ENCODE assay signal across 17 mouse cellular contexts in the genomic region with DNA sequence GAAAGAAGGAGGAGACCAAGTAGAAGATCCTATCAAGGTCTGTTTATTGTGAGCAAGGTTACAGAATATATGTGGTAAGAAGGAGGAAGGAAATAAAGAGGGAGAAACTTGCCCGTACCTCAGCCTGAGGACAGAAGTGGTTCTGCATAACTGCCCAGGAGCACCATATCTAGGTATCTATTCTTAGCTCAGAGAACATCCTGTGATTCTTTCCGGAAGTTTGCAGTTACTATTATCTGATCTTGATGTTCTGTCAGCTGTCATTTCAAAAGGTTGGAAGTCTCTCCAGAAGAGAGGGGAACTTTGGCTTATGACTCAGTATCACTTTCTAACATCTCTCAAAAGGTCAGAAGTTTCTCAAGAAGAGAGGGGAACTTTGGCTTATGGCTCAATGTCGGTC.
DNase-seq lines count a peak whose midpoint lies in the region; ATAC-seq lines count a peak whose summit lies in the region.
"Had no signal": no experiment of that assay in that cellular context is flagged by ENCODE, and none has a peak within 500 bp of the region (broad histone marks: within the 10 kb centered on the region; RNA-seq: fewer than 3 reads in every experiment).

No protein-coding gene starts in this region.

- ATAC-seq in neutrophil, adult 5-6 weeks (ENCODE audit: extremely low read depth, insufficient number of reproducible peaks, low FRiP score, poor library complexity, severe bottlenecking) = 0 out of 2 replicates have a peak, but pooled peaks have one; percentile 41
- ATAC-seq: forebrain, embryonic 13.5 days; forebrain, embryonic 16.5 days; intestine, embryonic 15.5 days had no signal

- DNase-seq in spleen, postnatal 36 days (ENCODE audit: low spot score in 2 of 2) = peak; percentile 14 to 16
- DNase-seq in spleen, adult 12 weeks (ENCODE audit: low spot score) = no peak
- peak; percentile 19 for DNase-seq in CD4-positive helper T cell, adult 2 months (ENCODE audit: low read depth, low spot score)
- DNase-seq in right cerebral cortex, postnatal 4 days = no peak
- no peak for DNase-seq in adrenal gland, adult 8-10 months
- DNase-seq: adrenal gland, adult 2 months; adrenal gland, postnatal 25 days; cerebellum, adult 18-20 months; cerebellum, adult 9-10 months; cerebellum, postnatal 14 days; gastrocnemius, postnatal 10 days; gastrocnemius, postnatal 36 days; heart, adult 2 months had no signal

Comparison
In these comparisons a context has a peak if more than half of its experiments do, and no peak if none do; other contexts are left out.
1. DNase-seq: peak in spleen, postnatal 36 days (2 of 2) and CD4-positive helper T cell, adult 2 months (single experiment); none in spleen, adult 12 weeks (single experiment), right cerebral cortex, postnatal 4 days (single experiment) and adrenal gland, adult 8-10 months (single experiment).